Mouse (Mus musculus) midbrain, embryonic 10.5 days (tissue): ENCODE measurements around the gene Gm10563. TPM values are rescaled to one million over a fixed set of nuclear protein-coding genes. Genes with fewer than 3 reads are reported as not detected.
"Not testable (repeated sequence)": the region's sequence is repeated elsewhere in the genome, so short reads cannot be mapped to it uniquely, and the experiment has no call there.

Experiments used
- DNase-seq: peaks from one replicate; pipeline ENCODE4 v3.0.0-alpha.2; 2017; ENCODE audit warnings: low spot score
- H3K27ac ChIP-seq: fragments of 300-500 bp; sonication (generic); replicated peaks from 2 replicates; pipeline ENCODE4 v1.5.1; 2016; ENCODE audit warnings: mild to moderate bottlenecking
- H3K27me3 ChIP-seq: fragments of 300-500 bp; sonication (generic); 2 replicates; pipeline ENCODE4 v1.6.1; 2016; ENCODE audit warnings: low read depth, mild to moderate bottlenecking; ENCODE audit not compliant: poor library complexity, severe bottlenecking
- H3K36me3 ChIP-seq: fragments of 300-500 bp; sonication (generic); 2 replicates; pipeline ENCODE4 v1.6.1; 2016; ENCODE audit warnings: mild to moderate bottlenecking, moderate library complexity
- H3K4me1 ChIP-seq: fragments of 300-500 bp; sonication (generic); 2 replicates; pipeline ENCODE4 v1.6.1; 2016
- H3K4me3 ChIP-seq: fragments of 300-500 bp; sonication (generic); 2 replicates; pipeline ENCODE4 v1.5.1; 2016; ENCODE audit warnings: mild to moderate bottlenecking, moderate library complexity
- H3K9me3 ChIP-seq: fragments of 300-500 bp; sonication (generic); replicated peaks from 2 replicates; pipeline ENCODE4 v1.6.1; 2016; ENCODE audit warnings: mild to moderate bottlenecking
- WGBS: fragments of 180-500 bp; shearing (Covaris S2); methylation state at CpG from one replicate; pipeline ENCODE4 v1.1.7; 2016; 5-methylcytosine and 5-hydroxymethylcytosine counted together
- polyA plus RNA-seq: library from polyadenylated mRNA; unstranded; fragments of >200 nt; fragmentation: Nextera tagmentation; extraction: Ambion mirVana; gene quantifications from 2 replicates; pipeline ENCODE4 v1.2.1, GENCODE M21; 2016

Gm10563 gene
- polyA plus RNA-seq, 1 experiment from 2014 or later = not detected

GRCm38 (mm10) chr4:155578336-155579125 is 66.7 kb downstream of the Gm10563 start:
- WGBS = 94% methylated on average over 7 of the region's 7 CpGs
- DNase-seq = no peak
- Histone ChIP-seq H3K4me1 (no peaks in the 10 kb centered on the region), H3K4me3 (no peak overlapping the region), H3K9me3 (no peaks in the 10 kb centered on the region), H3K27ac (no peak overlapping the region), H3K27me3 (no peaks in the 10 kb centered on the region), H3K36me3 (peaks cover 69% of the 10 kb centered on the region)

- H3K27me3 ChIP-seq = no peaks in the 10 kb centered on the region
- no peak for DNase-seq
- no peaks in the 10 kb centered on the region for H3K4me1 ChIP-seq
- no peak overlapping the region for H3K27ac ChIP-seq
- H3K4me3 ChIP-seq = no peak overlapping the region
- peaks cover 64% of the 10 kb centered on the region for H3K36me3 ChIP-seq
- no peaks in the 10 kb centered on the region for H3K9me3 ChIP-seq
- 91% methylated on average over 5 of the region's 5 CpGs for WGBS
Measured at GRCm38 (mm10) chr4:155577741-155578140, 67.5 kb downstream of the Gm10563 start.

GRCm38 (mm10) chr4:155577132-155577531 is 68.1 kb downstream of the Gm10563 start:
- H3K36me3 ChIP-seq = peaks cover 57% of the 10 kb centered on the region

GRCm38 (mm10) chr4:155575521-155575920 is 69.7 kb downstream of the Gm10563 start:
- no peaks in the 10 kb centered on the region for H3K9me3 ChIP-seq
- H3K27ac ChIP-seq = no peak overlapping the region
- DNase-seq = no peak
- 91% methylated on average over 8 of the region's 8 CpGs for WGBS
- H3K36me3 ChIP-seq = peaks cover 47% of the 10 kb centered on the region
- H3K4me3 ChIP-seq = no peak overlapping the region
- H3K27me3 ChIP-seq = no peaks in the 10 kb centered on the region
- H3K4me1 ChIP-seq = peaks cover 5% of the 10 kb centered on the region; the same call in 1 of the 2 replicates

More at GRCm38 (mm10) chr4:155577132-155577531, 68.1 kb downstream of the Gm10563 start:
- H3K27me3 ChIP-seq = no peaks in the 10 kb centered on the region
- WGBS = 93% methylated on average over 9 of the region's 9 CpGs
- no peaks in the 10 kb centered on the region for H3K9me3 ChIP-seq
- no peak for DNase-seq
- H3K4me3 ChIP-seq = no peak overlapping the region
- no peak overlapping the region for H3K27ac ChIP-seq
- no peaks in the 10 kb centered on the region for H3K4me1 ChIP-seq

- H3K27me3 ChIP-seq = no peaks in the 10 kb centered on the region
- H3K9me3 ChIP-seq = no peaks in the 10 kb centered on the region
- peaks cover 5% of the 10 kb centered on the region; the same call in 1 of the 2 replicates for H3K4me1 ChIP-seq
- DNase-seq = no peak
- H3K27ac ChIP-seq = no peak overlapping the region
- H3K4me3 ChIP-seq = no peak overlapping the region
- peaks cover 47% of the 10 kb centered on the region for H3K36me3 ChIP-seq
- 92% methylated on average over 11 of the region's 11 CpGs for WGBS
Measured at GRCm38 (mm10) chr4:155574931-155575330, 70.3 kb downstream of the Gm10563 start.

- Histone ChIP-seq H3K4me1 (peaks cover 5% of the 10 kb centered on the region; the same call in 1 of the 2 replicates), H3K36me3 (peaks cover 38% of the 10 kb centered on the region), H3K27ac (no peak overlapping the region), H3K4me3 (no peak overlapping the region), H3K9me3 (no peaks in the 10 kb centered on the region), H3K27me3 (no peaks in the 10 kb centered on the region)
- no peak for DNase-seq
- 90% methylated on average over 9 of the region's 9 CpGs for WGBS
Measured at GRCm38 (mm10) chr4:155573876-155574275, 71.3 kb downstream of the Gm10563 start.

- H3K4me3 ChIP-seq = no peak overlapping the region
- no peak for DNase-seq
- H3K27ac ChIP-seq = no peak overlapping the region
- peaks cover 5% of the 10 kb centered on the region; the same call in 1 of the 2 replicates for H3K4me1 ChIP-seq
- 90% methylated on average over 2 of the region's 2 CpGs for WGBS
- no peaks in the 10 kb centered on the region for H3K27me3 ChIP-seq
- no peaks in the 10 kb centered on the region for H3K9me3 ChIP-seq
- peaks cover 31% of the 10 kb centered on the region for H3K36me3 ChIP-seq
Measured at GRCm38 (mm10) chr4:155573155-155573554, 72.1 kb downstream of the Gm10563 start.

GRCm38 (mm10) chr4:155571442-155571841 is 73.8 kb downstream of the Gm10563 start:
- 90% methylated on average over 2 of the region's 2 CpGs for WGBS
- peaks cover 5% of the 10 kb centered on the region; the same call in 1 of the 2 replicates for H3K4me1 ChIP-seq
- no peak overlapping the region for H3K27ac ChIP-seq
- H3K9me3 ChIP-seq = no peaks in the 10 kb centered on the region
- H3K4me3 ChIP-seq = no peak overlapping the region
- peaks cover 14% of the 10 kb centered on the region for H3K36me3 ChIP-seq
- no peak for DNase-seq
- no peaks in the 10 kb centered on the region for H3K27me3 ChIP-seq

GRCm38 (mm10) chr4:155570315-155570714 is 74.9 kb downstream of the Gm10563 start:
- not testable (repeated sequence) for H3K4me1 ChIP-seq, H3K27ac ChIP-seq, DNase-seq, H3K36me3 ChIP-seq, H3K4me3 ChIP-seq, H3K27me3 ChIP-seq, H3K9me3 ChIP-seq
- WGBS = 93% methylated on average over 11 of the region's 11 CpGs

GRCm38 (mm10) chr4:155569818-155570217 is 75.4 kb downstream of the Gm10563 start:
- H3K9me3 ChIP-seq = no peaks in the 10 kb centered on the region
- DNase-seq = no peak

GRCm38 (mm10) chr4:155568632-155569370 is 76.4 kb downstream of the Gm10563 start:
- no peak for DNase-seq
- WGBS = 92% methylated on average over 7 of the region's 7 CpGs
- Histone ChIP-seq H3K4me3 (no peak overlapping the region), H3K27ac (no peak overlapping the region), H3K9me3 (no peaks in the 10 kb centered on the region), H3K27me3 (no peaks in the 10 kb centered on the region), H3K36me3 (0 out of 2 replicates have a peak, but pooled peaks cover 3% of the 10 kb centered on the region), H3K4me1 (peaks cover 20% of the 10 kb centered on the region)

More at GRCm38 (mm10) chr4:155569818-155570217, 75.4 kb downstream of the Gm10563 start:
- 0 out of 2 replicates have a peak, but pooled peaks cover 3% of the 10 kb centered on the region for H3K36me3 ChIP-seq
- H3K27ac ChIP-seq = no peak overlapping the region
- 94% methylated on average over 6 of the region's 6 CpGs for WGBS
- H3K4me3 ChIP-seq = no peak overlapping the region
- no peaks in the 10 kb centered on the region for H3K27me3 ChIP-seq
- H3K4me1 ChIP-seq = peaks cover 13% of the 10 kb centered on the region

GRCm38 (mm10) chr4:155568170-155568569 is 77.0 kb downstream of the Gm10563 start:
- 48% methylated on average over 2 of the region's 2 CpGs for WGBS
- no peak for DNase-seq

GRCm38 (mm10) chr4:155566555-155566954 is 78.7 kb downstream of the Gm10563 start:
- Histone ChIP-seq H3K36me3 (no peaks in the 10 kb centered on the region), H3K4me3 (no peak overlapping the region), H3K4me1 (peaks cover 32% of the 10 kb centered on the region), H3K27me3 (no peaks in the 10 kb centered on the region), H3K9me3 (no peaks in the 10 kb centered on the region), H3K27ac (no peak overlapping the region)
- no peak for DNase-seq
- 86% methylated on average over 8 of the region's 8 CpGs for WGBS

More at GRCm38 (mm10) chr4:155568170-155568569, 77.0 kb downstream of the Gm10563 start:
- Histone ChIP-seq H3K4me3 (no peak overlapping the region), H3K27ac (no peak overlapping the region), H3K27me3 (no peaks in the 10 kb centered on the region), H3K36me3 (no peaks in the 10 kb centered on the region), H3K9me3 (no peaks in the 10 kb centered on the region), H3K4me1 (peaks cover 20% of the 10 kb centered on the region)
